Mouse (Mus musculus): ENCODE results near the gene Nhlrc3.

DNA sequence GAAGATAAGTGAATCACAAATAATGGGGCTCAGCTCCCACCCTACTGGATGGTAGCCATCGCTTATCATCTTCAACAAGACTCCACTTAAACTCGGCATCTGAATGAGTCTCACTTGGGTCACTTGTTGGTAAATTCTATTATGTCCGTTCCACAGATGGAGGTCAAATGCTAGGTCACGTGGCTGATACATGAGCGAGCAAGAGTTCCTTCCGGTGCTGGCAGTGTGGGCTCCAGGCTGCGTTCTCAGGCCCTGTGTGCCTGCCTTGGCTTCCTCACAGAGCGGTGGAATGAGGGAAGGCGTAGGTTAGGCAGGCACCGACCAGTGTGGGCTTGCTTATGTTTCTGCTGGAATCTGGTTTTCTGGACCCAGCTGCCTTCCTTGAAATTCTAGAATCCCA is 23.4 kb upstream of the Nhlrc3 start:
- TF ChIP-seq CTCF (IDR thresholded peaks at IDR 0.05; ENCODE audit: low read depth) (no peak), EP300 (optimal IDR thresholded peaks at IDR 0.05) (no peak)

Data from stomach, postnatal 0 days (tissue).